Mouse (Mus musculus): ENCODE data around the gene Mocs3.
A peak's percentile ranks its signal among the peaks of the same experiment; 100 is the strongest.

- TF ChIP-seq POLR2A (IDR thresholded peaks at IDR 0.05; ENCODE audit: borderline replicate concordance, control insufficient read depth, low read depth, low read length) (no peak), CTCF (IDR thresholded peaks at IDR 0.05; ENCODE audit: control insufficient read depth, insufficient read depth, low read length) (peak; percentile 98)
Measured at GRCm38 (mm10) chr2:168205265-168205664, 25.2 kb upstream of the Mocs3 start.
